Mouse (Mus musculus): ENCODE data around the gene Htr2b. TPM values are rescaled to one million over a fixed set of nuclear protein-coding genes. Genes with fewer than 3 reads are reported as not detected.

Htr2b gene
- polyA plus RNA-seq, 1 experiment from 2014 or later, result 0.40 TPM

DNA sequence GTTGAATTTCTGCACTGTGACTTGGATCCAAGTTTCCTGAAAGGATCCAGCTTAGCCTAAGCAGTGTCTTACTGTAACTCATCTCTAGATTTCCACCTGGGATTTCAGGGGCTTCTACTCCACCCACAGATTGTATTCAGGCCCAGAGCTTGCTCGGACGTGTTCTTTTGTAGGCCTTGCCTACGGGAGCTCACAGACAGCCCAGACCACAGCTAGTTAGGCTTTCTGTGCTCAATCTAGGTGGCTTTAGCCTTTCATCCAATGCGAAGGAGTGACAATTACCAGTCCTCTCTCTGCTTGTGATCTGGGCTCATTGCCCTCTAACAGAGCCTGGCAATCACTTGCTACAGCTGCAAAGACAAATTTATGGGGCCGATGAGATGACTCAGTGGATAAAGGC is 34.5 kb upstream of the Htr2b start:
- Histone ChIP-seq H3K4me1 (peaks cover 5% of the 10 kb centered on the region; the same call in 1 of the 2 replicates), H3K9me3 (no peaks in the 10 kb centered on the region), H3K4me3 (no peak overlapping the region), H3K27ac (no peak overlapping the region), H3K27me3 (ENCODE audit: insufficient read depth, poor library complexity, severe bottlenecking) (no peaks in the 10 kb centered on the region), H3K36me3 (0 out of 2 replicates have a peak, but pooled peaks cover 9% of the 10 kb centered on the region)
- DNase-seq (ENCODE audit: low spot score), result no peak
- WGBS, result 82% methylated on average over 5 of the region's 5 CpGs

DNA sequence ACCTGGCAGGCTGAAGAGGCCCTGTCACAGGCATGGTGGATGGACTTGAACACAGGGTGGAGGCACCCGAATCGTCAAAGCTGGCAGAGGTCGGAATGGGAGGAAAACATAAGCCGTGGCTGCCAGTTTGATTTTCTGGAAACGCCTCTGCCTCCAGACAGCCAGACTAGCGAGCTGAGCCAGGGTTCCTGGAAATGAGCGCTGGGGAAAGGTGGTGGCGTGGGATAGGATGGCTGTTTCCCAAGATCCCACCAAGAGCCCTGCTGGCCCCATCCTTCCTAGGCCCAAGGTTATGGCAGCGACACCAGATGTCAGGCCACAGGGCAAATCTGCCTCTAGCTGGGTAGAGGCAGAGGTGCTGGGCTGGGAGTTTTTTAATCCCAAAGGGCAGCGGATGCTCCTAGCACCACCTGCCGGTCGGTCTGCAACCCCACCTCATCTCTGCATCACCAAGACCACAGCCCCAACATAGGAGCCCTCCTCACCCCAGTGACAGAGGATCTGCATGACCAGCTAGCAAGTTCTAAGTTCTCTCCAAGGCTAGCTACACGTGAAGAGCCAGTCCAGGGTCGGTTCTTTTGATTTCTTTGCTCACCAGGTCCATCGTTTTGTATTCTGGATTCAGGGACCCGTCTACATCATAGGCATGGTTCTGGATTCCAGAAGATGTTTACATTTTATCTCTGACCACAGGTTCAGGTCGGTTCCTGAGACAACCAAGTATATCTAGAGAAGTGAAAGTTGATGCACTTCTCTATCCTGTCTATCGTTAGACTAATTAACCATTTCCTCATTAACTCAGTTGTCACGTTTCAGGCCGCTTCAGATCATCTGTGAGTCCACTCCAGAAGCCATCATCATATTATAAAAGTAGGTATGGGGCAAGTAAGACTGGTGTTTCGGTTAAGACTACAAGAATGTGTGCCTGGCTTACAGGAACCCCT is 32.5 kb upstream of the Htr2b start:
- WGBS, result 74% methylated on average over 21 of the region's 21 CpGs
- DNase-seq (ENCODE audit: low spot score), result no peak
- peaks cover 27% of the 10 kb centered on the region for H3K36me3 ChIP-seq
- no peaks in the 10 kb centered on the region for H3K27me3 ChIP-seq (ENCODE audit: insufficient read depth, poor library complexity, severe bottlenecking)
- H3K9me3 ChIP-seq, result no peaks in the 10 kb centered on the region
- H3K4me1 ChIP-seq, result peaks cover 5% of the 10 kb centered on the region; the same call in 1 of the 2 replicates
- H3K4me3 ChIP-seq, result no peak overlapping the region
- H3K27ac ChIP-seq, result no peak overlapping the region

DNA sequence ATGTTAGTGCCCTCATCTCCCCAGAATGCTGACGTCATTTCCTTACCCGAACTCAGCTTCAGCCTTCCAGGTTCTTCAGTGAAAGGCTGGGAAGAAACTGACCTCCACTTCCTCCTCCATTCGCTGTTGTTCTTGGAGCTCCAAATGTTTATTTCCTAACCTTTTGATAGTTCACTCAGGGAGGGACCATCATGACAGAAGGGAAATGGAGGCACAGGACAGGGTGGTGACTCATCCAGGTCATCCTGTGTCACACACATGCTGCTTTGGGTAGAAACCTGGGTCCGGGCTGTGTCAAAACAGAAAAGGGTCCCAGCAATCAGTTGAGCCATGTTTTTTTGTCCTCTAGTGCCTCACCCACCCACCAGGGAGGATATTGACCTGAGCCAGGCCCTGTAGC is 31.4 kb upstream of the Htr2b start:
- no peak for DNase-seq (ENCODE audit: low spot score)
- Histone ChIP-seq H3K27ac (no peak overlapping the region), H3K4me1 (peaks cover 5% of the 10 kb centered on the region; the same call in 1 of the 2 replicates), H3K4me3 (no peak overlapping the region), H3K27me3 (ENCODE audit: insufficient read depth, poor library complexity, severe bottlenecking) (no peaks in the 10 kb centered on the region), H3K36me3 (peaks cover 38% of the 10 kb centered on the region), H3K9me3 (no peaks in the 10 kb centered on the region)
- 73% methylated on average over 4 of the region's 4 CpGs for WGBS

DNA sequence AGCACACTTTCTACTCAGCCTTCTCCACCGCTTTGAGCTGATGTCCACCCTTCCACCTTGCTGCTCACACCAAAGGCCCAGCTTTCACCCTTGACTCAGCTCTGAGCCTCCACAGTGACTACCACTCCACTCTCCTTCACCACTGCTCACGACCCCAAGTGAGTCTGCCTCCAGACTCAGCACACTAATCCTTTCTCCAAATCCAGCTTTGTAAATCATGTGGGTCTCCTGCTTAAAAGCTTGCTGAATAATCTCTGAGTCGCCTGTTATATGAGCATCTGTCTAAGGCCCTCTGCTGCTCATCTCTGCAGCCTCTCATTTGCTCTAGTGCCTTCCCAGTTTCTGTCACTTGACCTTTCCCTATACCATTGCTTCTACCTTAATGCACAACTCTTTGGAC is 29.3 kb upstream of the Htr2b start:
- H3K27me3 ChIP-seq (ENCODE audit: insufficient read depth, poor library complexity, severe bottlenecking), result no peaks in the 10 kb centered on the region
- no peak overlapping the region for H3K4me3 ChIP-seq
- peaks cover 57% of the 10 kb centered on the region for H3K36me3 ChIP-seq
- H3K27ac ChIP-seq, result no peak overlapping the region
- peaks cover 5% of the 10 kb centered on the region; the same call in 1 of the 2 replicates for H3K4me1 ChIP-seq
- H3K9me3 ChIP-seq, result no peaks in the 10 kb centered on the region
- no peak for DNase-seq (ENCODE audit: low spot score)
- WGBS, result 75% methylated on average over 3 of the region's 3 CpGs

DNA sequence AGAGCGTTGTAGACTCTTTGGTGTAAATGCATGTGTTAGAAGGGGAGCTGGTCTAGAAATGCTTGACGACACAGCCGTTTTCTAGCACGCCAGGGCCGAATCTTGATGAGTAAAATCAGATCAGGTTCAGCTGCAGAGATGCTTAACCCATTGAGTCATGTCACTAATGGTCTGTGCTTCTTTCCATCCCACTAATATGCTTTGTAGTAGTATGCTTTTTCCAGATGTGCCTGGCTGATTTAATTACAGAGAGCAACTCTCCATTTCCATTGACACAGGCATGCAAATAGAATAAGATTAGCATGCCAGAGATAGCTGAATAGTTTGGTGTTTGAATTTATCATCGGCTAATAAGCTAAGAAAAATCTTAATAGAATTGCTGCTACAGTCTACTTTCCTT is 23.5 kb upstream of the Htr2b start:
- Histone ChIP-seq H3K4me1 (no peaks in the 10 kb centered on the region), H3K4me3 (no peak overlapping the region), H3K27ac (no peak overlapping the region), H3K9me3 (no peaks in the 10 kb centered on the region), H3K36me3 (peaks cover 88% of the 10 kb centered on the region), H3K27me3 (ENCODE audit: insufficient read depth, poor library complexity, severe bottlenecking) (no peaks in the 10 kb centered on the region)
- DNase-seq (ENCODE audit: low spot score), result no peak
- WGBS, result 94% methylated on average over 6 of the region's 6 CpGs

DNA sequence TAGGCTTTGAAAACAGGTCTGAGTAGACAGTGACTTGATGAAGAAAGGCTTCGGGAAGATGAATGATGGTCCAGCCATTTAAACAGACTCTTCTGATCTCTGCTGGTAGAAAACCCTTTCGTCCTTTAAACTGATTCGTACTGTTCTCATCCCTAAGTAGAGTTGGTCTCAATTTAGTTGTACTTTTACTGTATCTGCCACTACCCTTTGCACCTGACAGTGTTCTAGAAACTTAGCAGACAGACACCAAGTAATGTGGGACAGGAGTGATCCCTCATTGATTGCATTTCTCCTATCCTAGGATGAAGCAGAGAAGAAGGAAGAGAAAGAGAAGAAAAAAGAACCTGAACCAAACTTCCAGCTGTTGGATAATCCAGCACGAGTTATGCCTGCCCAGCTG is 21.6 kb upstream of the Htr2b start, which contains the start of gene Gm21972:
Gene Gm21972 (plus strand): TSS at position 301 of the 400 bp plus-strand sequence.
- H3K27me3 ChIP-seq (ENCODE audit: insufficient read depth, poor library complexity, severe bottlenecking), result no peaks in the 10 kb centered on the region
- 92% methylated on average over 4 of the region's 4 CpGs for WGBS
- H3K4me3 ChIP-seq, result no peak within 1 kb of the TSS
- H3K36me3 ChIP-seq, result peaks cover 88% of the 10 kb centered on the region
- no peak within 1 kb of the TSS for H3K27ac ChIP-seq
- no peaks in the 10 kb centered on the region for H3K9me3 ChIP-seq
- no peaks in the 10 kb centered on the region for H3K4me1 ChIP-seq
- DNase-seq (ENCODE audit: low spot score), result no peak

DNA sequence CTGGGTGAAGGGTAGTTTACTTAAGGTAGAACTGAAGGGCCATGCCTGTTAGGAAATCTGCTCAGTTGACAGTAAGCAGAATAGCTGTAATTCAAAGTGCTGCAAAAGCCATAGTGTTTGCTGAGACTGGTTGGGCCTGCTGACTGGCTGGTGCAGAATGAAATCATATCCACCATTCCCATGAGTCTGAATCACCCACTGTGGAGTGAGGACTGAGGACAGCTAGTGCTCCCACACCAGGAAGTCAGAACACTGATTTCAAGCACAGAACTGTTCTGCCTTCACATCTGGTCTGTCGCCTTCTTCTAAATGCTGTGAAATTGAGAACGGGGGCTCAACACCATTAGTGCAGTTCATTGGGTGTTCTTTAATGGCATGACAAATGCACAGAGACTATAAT is 14.3 kb upstream of the Htr2b start:
- Histone ChIP-seq H3K27me3 (ENCODE audit: insufficient read depth, poor library complexity, severe bottlenecking) (no peaks in the 10 kb centered on the region), H3K4me3 (no peak overlapping the region), H3K27ac (no peak overlapping the region), H3K9me3 (no peaks in the 10 kb centered on the region), H3K36me3 (peaks cover 92% of the 10 kb centered on the region), H3K4me1 (no peaks in the 10 kb centered on the region)
- WGBS, result 93% methylated on average over 2 of the region's 2 CpGs
- DNase-seq (ENCODE audit: low spot score), result no peak

DNA sequence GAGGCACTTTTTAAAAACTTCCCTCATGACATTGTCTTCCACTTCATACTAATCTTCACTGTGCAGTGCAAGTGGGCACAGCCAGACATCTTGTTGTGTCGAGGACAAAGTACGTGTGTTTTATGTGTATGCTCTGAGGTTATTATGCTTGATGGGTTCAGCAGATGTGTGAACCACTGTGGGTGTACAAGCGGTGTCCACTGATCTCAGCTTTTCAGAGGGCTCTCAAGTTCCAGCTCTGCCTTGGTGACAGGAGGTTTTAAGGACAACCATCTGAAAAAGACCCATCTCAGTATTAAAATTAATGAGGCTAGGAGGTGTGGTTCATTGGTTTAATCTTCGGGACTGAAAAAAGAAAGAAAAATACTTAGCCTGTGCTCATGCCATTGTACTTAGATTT is 7.8 kb upstream of the Htr2b start:
- WGBS, result 89% methylated on average over 4 of the region's 4 CpGs
- Histone ChIP-seq H3K27ac (no peak overlapping the region), H3K4me3 (no peak overlapping the region), H3K36me3 (peaks cover 78% of the 10 kb centered on the region), H3K27me3 (ENCODE audit: insufficient read depth, poor library complexity, severe bottlenecking) (no peaks in the 10 kb centered on the region), H3K4me1 (no peaks in the 10 kb centered on the region), H3K9me3 (no peaks in the 10 kb centered on the region)
- DNase-seq (ENCODE audit: low spot score), result no peak

DNA sequence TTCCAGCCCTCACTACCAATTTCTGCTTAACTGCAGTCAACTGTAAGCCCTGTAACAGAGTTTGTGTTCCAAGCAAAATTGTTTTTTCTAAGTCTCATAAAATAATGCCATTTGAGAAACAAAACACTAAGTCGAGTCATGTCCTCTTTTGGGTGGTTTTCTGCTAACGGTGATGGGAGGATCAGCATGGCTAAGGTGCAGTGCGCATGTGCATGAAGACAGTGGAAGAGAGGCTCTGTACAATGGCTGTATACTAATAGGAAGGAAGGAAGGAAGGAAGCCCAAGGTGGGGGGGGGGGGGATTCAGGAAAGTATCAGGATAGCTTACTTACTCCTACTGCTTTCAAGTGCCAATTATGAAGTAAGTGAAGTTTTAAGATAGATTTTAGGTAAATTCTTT is 2.4 kb upstream of the Htr2b start:
- H3K4me3 ChIP-seq, result no peak overlapping the region
- DNase-seq (ENCODE audit: low spot score), result no peak
- H3K4me1 ChIP-seq, result no peaks in the 10 kb centered on the region
- H3K9me3 ChIP-seq, result no peaks in the 10 kb centered on the region
- H3K27ac ChIP-seq, result no peak overlapping the region
- no peaks in the 10 kb centered on the region for H3K27me3 ChIP-seq (ENCODE audit: insufficient read depth, poor library complexity, severe bottlenecking)
- peaks cover 37% of the 10 kb centered on the region for H3K36me3 ChIP-seq
- WGBS, result 87% methylated on average over 3 of the region's 3 CpGs

DNA sequence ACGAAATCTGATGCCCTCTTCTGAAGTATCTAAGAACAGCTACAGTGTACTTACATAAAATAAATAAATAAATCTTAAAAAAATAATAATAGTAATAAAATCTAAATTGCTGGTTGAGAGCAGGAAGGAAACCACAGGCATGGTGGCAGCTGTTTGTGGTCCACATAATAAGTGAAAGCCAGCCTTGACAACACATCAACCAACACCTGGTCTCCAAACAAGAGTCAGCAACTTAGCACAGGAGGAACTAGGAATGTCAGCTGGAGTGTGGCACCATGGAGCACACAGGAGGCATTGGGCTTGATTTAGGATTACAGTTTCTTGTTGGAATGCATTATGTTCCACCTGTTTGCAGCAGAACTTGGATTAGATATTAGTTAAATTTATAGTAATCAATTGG is 6.7 kb downstream of the Htr2b start:
- Histone ChIP-seq H3K27ac (no peak overlapping the region), H3K4me1 (no peaks in the 10 kb centered on the region), H3K9me3 (no peaks in the 10 kb centered on the region), H3K4me3 (no peak overlapping the region), H3K36me3 (peaks cover 28% of the 10 kb centered on the region; the same call in 1 of the 2 replicates), H3K27me3 (ENCODE audit: insufficient read depth, poor library complexity, severe bottlenecking) (no peaks in the 10 kb centered on the region)
- DNase-seq (ENCODE audit: low spot score), result no peak
- 100% methylated on average over 1 of the region's 1 CpGs for WGBS

DNA sequence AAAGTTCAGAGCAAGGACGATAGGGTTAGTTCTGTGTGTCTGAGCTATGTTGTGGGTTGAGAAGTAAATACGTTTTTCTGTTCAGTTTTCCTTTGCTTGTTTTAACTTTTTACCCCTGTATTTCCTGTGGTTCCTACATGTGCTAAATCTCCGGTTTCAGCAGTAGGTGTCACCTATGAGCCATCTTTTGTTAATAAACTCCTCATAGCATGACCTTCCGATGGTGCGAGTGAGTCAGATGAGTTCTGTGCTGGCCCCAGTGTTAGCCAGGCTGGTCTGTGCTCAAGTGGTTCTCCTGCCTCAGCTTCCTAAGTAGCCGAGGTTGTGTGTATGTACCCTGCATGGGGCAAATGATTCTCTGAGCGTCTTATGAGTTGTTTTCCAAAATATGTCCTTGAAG is 17.4 kb downstream of the Htr2b start:
- WGBS, result 88% methylated on average over 7 of the region's 7 CpGs
- DNase-seq (ENCODE audit: low spot score), result no peak
- no peaks in the 10 kb centered on the region for H3K4me1 ChIP-seq
- no peak overlapping the region for H3K4me3 ChIP-seq
- no peaks in the 10 kb centered on the region for H3K9me3 ChIP-seq
- peaks cover 80% of the 10 kb centered on the region for H3K36me3 ChIP-seq
- H3K27ac ChIP-seq, result no peak overlapping the region
- H3K27me3 ChIP-seq (ENCODE audit: insufficient read depth, poor library complexity, severe bottlenecking), result no peaks in the 10 kb centered on the region

DNA sequence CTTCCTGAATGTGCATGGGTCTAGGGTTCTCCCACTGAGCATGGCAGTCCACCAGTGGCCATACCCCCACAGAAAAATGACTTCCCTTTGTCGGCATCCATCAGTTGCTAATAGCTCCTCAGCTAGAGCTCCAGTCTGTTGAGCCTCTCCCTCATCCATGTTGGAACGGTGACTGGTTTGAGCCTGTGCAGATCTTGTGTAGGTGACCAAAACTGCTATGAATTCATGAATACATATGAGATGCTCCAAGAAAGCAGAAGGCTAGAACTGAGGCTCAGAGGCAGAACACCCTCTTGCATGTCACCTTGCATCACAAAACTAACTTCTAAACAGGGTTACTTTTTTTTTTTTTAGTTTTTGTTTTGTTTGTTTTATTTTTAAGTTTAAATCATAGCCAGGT is 35.2 kb downstream of the Htr2b start:
- Histone ChIP-seq H3K4me1 (no peaks in the 10 kb centered on the region), H3K27ac (no peak overlapping the region), H3K4me3 (no peak overlapping the region), H3K9me3 (no peaks in the 10 kb centered on the region), H3K27me3 (ENCODE audit: insufficient read depth, poor library complexity, severe bottlenecking) (no peaks in the 10 kb centered on the region), H3K36me3 (peaks cover 87% of the 10 kb centered on the region)
- WGBS, result 95% methylated on average over 2 of the region's 2 CpGs
- DNase-seq (ENCODE audit: low spot score), result no peak

DNA sequence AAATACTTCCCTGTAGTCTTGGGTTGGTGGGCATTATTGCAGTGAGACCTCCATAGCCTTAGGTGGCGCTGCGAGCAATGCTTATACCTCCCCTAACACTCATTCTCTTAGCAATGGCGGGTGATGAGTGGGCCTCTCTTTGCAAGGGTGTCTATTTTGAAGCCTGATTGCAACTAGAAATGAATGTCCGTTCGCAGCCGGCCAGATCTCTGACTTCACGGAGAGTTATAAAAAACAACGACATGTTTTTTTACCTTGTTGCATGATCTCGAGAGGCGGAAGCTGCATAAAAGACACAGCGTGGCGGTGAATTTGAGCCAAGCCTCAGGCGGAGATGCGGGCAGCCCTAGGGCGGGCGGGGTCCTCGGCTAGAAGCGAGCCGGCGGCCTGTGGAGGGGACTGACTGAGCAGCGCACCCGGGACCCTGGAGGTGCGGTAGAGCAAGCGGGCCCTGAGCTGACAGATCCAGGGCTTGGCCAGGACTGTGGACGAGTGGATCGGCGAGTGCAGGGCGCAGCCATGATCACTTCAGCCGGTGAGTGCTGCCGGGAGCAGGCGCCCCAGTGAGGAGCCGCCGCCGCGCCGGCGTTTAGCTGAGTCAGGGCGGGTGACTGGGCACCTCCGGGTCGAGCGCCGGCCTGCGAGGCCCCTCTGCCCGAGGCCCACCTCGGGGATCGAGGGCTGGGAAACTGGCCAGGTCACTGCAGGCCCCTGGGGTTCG is 47.3 kb downstream of the Htr2b start, which contains the start of gene Psmd1:
Gene Psmd1 (plus strand): TSS at position 117 of the 721 bp plus-strand sequence.
- H3K4me1 ChIP-seq, result peaks cover 12% of the 10 kb centered on the region
- under 1% methylated on average over 47 of the region's 47 CpGs for WGBS
- H3K27ac ChIP-seq, result peak within 1 kb of the TSS; percentile 96
- H3K27me3 ChIP-seq (ENCODE audit: insufficient read depth, poor library complexity, severe bottlenecking), result no peaks in the 10 kb centered on the region
- H3K4me3 ChIP-seq, result peak within 1 kb of the TSS; percentile 88
- H3K9me3 ChIP-seq, result no peaks in the 10 kb centered on the region
- peak; percentile 95 for DNase-seq (ENCODE audit: low spot score)
- H3K36me3 ChIP-seq, result peaks cover 4% of the 10 kb centered on the region

Data from heart, embryonic 10.5 days (tissue).